Mouse (Mus musculus) heart, embryonic 12.5 days (tissue): Measurements from ENCODE around the gene Lama2. TPM values are rescaled to one million over a fixed set of nuclear protein-coding genes. Genes with fewer than 3 reads are reported as not detected.

Experiments used
- ATAC-seq: fragments of 200-750 bp; cut with Nextera tagmentation; 2 replicates; pipeline ENCODE4 v1.8.0; 2017; ENCODE audit warnings: moderate TSS enrichment, moderate library complexity; ENCODE audit not compliant: insufficient number of reproducible peaks, low FRiP score
- H3K27ac ChIP-seq: fragments of 300-500 bp; sonication (generic); 2 replicates; pipeline ENCODE4 v1.5.1; 2016; ENCODE audit warnings: mild to moderate bottlenecking, moderate library complexity; ENCODE audit not compliant: poor library complexity, severe bottlenecking
- H3K27me3 ChIP-seq: fragments of 300-500 bp; sonication (generic); replicated peaks from 2 replicates; pipeline ENCODE4 v1.6.1; 2016; ENCODE audit warnings: mild to moderate bottlenecking, moderate library complexity
- H3K36me3 ChIP-seq: fragments of 300-500 bp; sonication (generic); 2 replicates; pipeline ENCODE4 v1.6.1; 2016; ENCODE audit warnings: mild to moderate bottlenecking, moderate library complexity
- H3K4me1 ChIP-seq: fragments of 300-500 bp; sonication (generic); replicated peaks from 2 replicates; pipeline ENCODE4 v1.6.1; 2016; ENCODE audit warnings: mild to moderate bottlenecking
- H3K4me2 ChIP-seq: fragments of 300-500 bp; sonication (generic); 2 replicates; pipeline ENCODE4 v1.6.1; 2016; ENCODE audit warnings: mild to moderate bottlenecking, moderate library complexity
- H3K4me3 ChIP-seq: fragments of 300-500 bp; sonication (generic); 2 replicates; pipeline ENCODE4 v1.5.1; 2016; ENCODE audit warnings: mild to moderate bottlenecking
- H3K9ac ChIP-seq: fragments of 300-500 bp; sonication (generic); 2 replicates; pipeline ENCODE4 v1.6.1; 2016; ENCODE audit warnings: mild to moderate bottlenecking, moderate library complexity
- H3K9me3 ChIP-seq: fragments of 300-500 bp; sonication (generic); replicated peaks from 2 replicates; pipeline ENCODE4 v1.6.1; 2016; ENCODE audit warnings: mild to moderate bottlenecking, moderate library complexity
- WGBS: fragments of 180-500 bp; shearing (Covaris S2); methylation state at CpG from one replicate; pipeline ENCODE4 v1.1.7; 2016; 5-methylcytosine and 5-hydroxymethylcytosine counted together
- polyA plus RNA-seq: library from polyadenylated mRNA; unstranded; fragments of >200 nt; fragmentation: Nextera tagmentation; extraction: Ambion mirVana; gene quantifications from 2 replicates; pipeline ENCODE4 v1.2.1, GENCODE M21; 2016

Lama2 gene
- polyA plus RNA-seq, 1 experiment from 2014 or later = 14.1 TPM

GRCm38 (mm10) chr10:27234755-27235154 is 384.8 kb downstream of the Lama2 start:
- Histone ChIP-seq H3K4me3 (no peak overlapping the region), H3K9ac (no peak overlapping the region), H3K4me2 (no peak overlapping the region), H3K27ac (no peak overlapping the region), H3K9me3 (no peaks in the 10 kb centered on the region), H3K36me3 (no peaks in the 10 kb centered on the region), H3K4me1 (0 out of 2 replicates have a peak, but pooled peaks cover 3% of the 10 kb centered on the region), H3K27me3 (no peaks in the 10 kb centered on the region)
- no peak for ATAC-seq
- 59% methylated on average over 4 of the region's 4 CpGs for WGBS

GRCm38 (mm10) chr10:27233577-27233976 is 386.0 kb downstream of the Lama2 start:
- H3K36me3 ChIP-seq = no peaks in the 10 kb centered on the region

GRCm38 (mm10) chr10:27223815-27224375 is 395.7 kb downstream of the Lama2 start:
- no peaks in the 10 kb centered on the region for H3K36me3 ChIP-seq
- WGBS = 77% methylated on average over 8 of the region's 8 CpGs
- no peak overlapping the region for H3K4me3 ChIP-seq
- no peaks in the 10 kb centered on the region for H3K27me3 ChIP-seq
- H3K4me1 ChIP-seq = no peaks in the 10 kb centered on the region
- no peak overlapping the region for H3K9ac ChIP-seq
- no peaks in the 10 kb centered on the region for H3K9me3 ChIP-seq
- H3K27ac ChIP-seq = no peak overlapping the region
- H3K4me2 ChIP-seq = no peak overlapping the region
- ATAC-seq = no peak

More at GRCm38 (mm10) chr10:27233577-27233976, 386.0 kb downstream of the Lama2 start:
- no peaks in the 10 kb centered on the region for H3K27me3 ChIP-seq
- H3K4me3 ChIP-seq = no peak overlapping the region
- no peak overlapping the region for H3K27ac ChIP-seq
- no peak overlapping the region for H3K9ac ChIP-seq
- H3K4me1 ChIP-seq = 0 out of 2 replicates have a peak, but pooled peaks cover 3% of the 10 kb centered on the region
- WGBS = 57% methylated on average over 5 of the region's 5 CpGs
- H3K9me3 ChIP-seq = no peaks in the 10 kb centered on the region
- no peak for ATAC-seq
- no peak overlapping the region for H3K4me2 ChIP-seq

- H3K36me3 ChIP-seq = no peaks in the 10 kb centered on the region
- no peak overlapping the region for H3K4me3 ChIP-seq
- H3K9ac ChIP-seq = no peak overlapping the region
- H3K4me2 ChIP-seq = no peak overlapping the region
- no peaks in the 10 kb centered on the region for H3K27me3 ChIP-seq
- no peaks in the 10 kb centered on the region for H3K9me3 ChIP-seq
- no peak overlapping the region for H3K27ac ChIP-seq
- WGBS = 77% methylated on average over 6 of the region's 6 CpGs
- H3K4me1 ChIP-seq = no peaks in the 10 kb centered on the region
- ATAC-seq = no peak
Measured at GRCm38 (mm10) chr10:27222639-27223315, 396.8 kb downstream of the Lama2 start.

- 74% methylated on average over 1 of the region's 1 CpGs for WGBS
- Histone ChIP-seq H3K9ac (no peak overlapping the region), H3K27me3 (no peaks in the 10 kb centered on the region), H3K4me3 (no peak overlapping the region), H3K9me3 (no peaks in the 10 kb centered on the region), H3K27ac (no peak overlapping the region), H3K36me3 (no peaks in the 10 kb centered on the region), H3K4me1 (no peaks in the 10 kb centered on the region), H3K4me2 (no peak overlapping the region)
- ATAC-seq = no peak
Measured at GRCm38 (mm10) chr10:27219698-27220097, 399.9 kb downstream of the Lama2 start.

GRCm38 (mm10) chr10:27207320-27207719 is 412.2 kb downstream of the Lama2 start:
- H3K27ac ChIP-seq = no peak overlapping the region
- no peak overlapping the region for H3K9ac ChIP-seq
- no peak for ATAC-seq
- 26% methylated on average over 12 of the region's 12 CpGs for WGBS
- no peaks in the 10 kb centered on the region for H3K4me1 ChIP-seq
- H3K36me3 ChIP-seq = no peaks in the 10 kb centered on the region
- H3K27me3 ChIP-seq = 0 out of 2 replicates have a peak, but pooled peaks cover 4% of the 10 kb centered on the region
- H3K4me3 ChIP-seq = no peak overlapping the region
- peak overlapping the region; percentile 16; the same call in 1 of the 2 replicates for H3K4me2 ChIP-seq
- H3K9me3 ChIP-seq = no peaks in the 10 kb centered on the region

- H3K4me1 ChIP-seq = no peaks in the 10 kb centered on the region
- no peak overlapping the region for H3K27ac ChIP-seq
- H3K9ac ChIP-seq = no peak overlapping the region
- no peaks in the 10 kb centered on the region for H3K9me3 ChIP-seq
- H3K27me3 ChIP-seq = no peaks in the 10 kb centered on the region
- WGBS = 60% methylated on average over 1 of the region's 1 CpGs
- no peak overlapping the region for H3K4me2 ChIP-seq
- no peaks in the 10 kb centered on the region for H3K36me3 ChIP-seq
- no peak overlapping the region for H3K4me3 ChIP-seq
- ATAC-seq = no peak
Measured at GRCm38 (mm10) chr10:27198443-27198842, 421.1 kb downstream of the Lama2 start.

GRCm38 (mm10) chr10:27193986-27194908 is 425.3 kb downstream of the Lama2 start:
- no peak overlapping the region for H3K27ac ChIP-seq
- H3K36me3 ChIP-seq = no peaks in the 10 kb centered on the region
- ATAC-seq = no peak
- no peak overlapping the region for H3K9ac ChIP-seq
- H3K4me1 ChIP-seq = 0 out of 2 replicates have a peak, but pooled peaks cover 6% of the 10 kb centered on the region
- H3K4me2 ChIP-seq = no peak overlapping the region
- no peak overlapping the region for H3K4me3 ChIP-seq
- WGBS = 87% methylated on average over 8 of the region's 8 CpGs
- H3K9me3 ChIP-seq = no peaks in the 10 kb centered on the region
- H3K27me3 ChIP-seq = no peaks in the 10 kb centered on the region

GRCm38 (mm10) chr10:27188630-27189365 is 430.8 kb downstream of the Lama2 start:
- Histone ChIP-seq H3K4me2 (no peak overlapping the region), H3K4me3 (no peak overlapping the region), H3K27ac (no peak overlapping the region), H3K27me3 (no peaks in the 10 kb centered on the region), H3K4me1 (0 out of 2 replicates have a peak, but pooled peaks cover 6% of the 10 kb centered on the region), H3K36me3 (no peaks in the 10 kb centered on the region), H3K9ac (no peak overlapping the region), H3K9me3 (no peaks in the 10 kb centered on the region)
- WGBS = 72% methylated on average over 9 of the region's 9 CpGs
- ATAC-seq = no peak

GRCm38 (mm10) chr10:27184185-27184584 is 435.4 kb downstream of the Lama2 start:
- WGBS = 87% methylated on average over 5 of the region's 5 CpGs
- H3K27me3 ChIP-seq = no peaks in the 10 kb centered on the region
- no peak overlapping the region for H3K4me3 ChIP-seq

More at GRCm38 (mm10) chr10:27184185-27184584, 435.4 kb downstream of the Lama2 start:
- no peak for ATAC-seq
- Histone ChIP-seq H3K9me3 (no peaks in the 10 kb centered on the region), H3K27ac (no peak overlapping the region), H3K4me2 (no peak overlapping the region), H3K9ac (no peak overlapping the region), H3K4me1 (no peaks in the 10 kb centered on the region), H3K36me3 (no peaks in the 10 kb centered on the region)
